Mouse (Mus musculus) hindbrain, embryonic 13.5 days (tissue): ENCODE data around the gene Atg4c. TPM values are rescaled to one million over a fixed set of nuclear protein-coding genes. Genes with fewer than 3 reads are reported as not detected.

Experiments
- ATAC-seq: fragments of 200-750 bp; cut with Nextera tagmentation; 2 replicates; pipeline ENCODE4 v1.8.0; 2017; ENCODE audit warnings: moderate TSS enrichment; ENCODE audit not compliant: low FRiP score
- H3K27ac ChIP-seq: fragments of 300-500 bp; sonication (generic); 2 replicates; pipeline ENCODE4 v1.5.1; 2015; ENCODE audit warnings: inconsistent platforms, mild to moderate bottlenecking, moderate library complexity
- H3K27me3 ChIP-seq: fragments of 300-500 bp; sonication (generic); 2 replicates; pipeline ENCODE4 v1.6.1; 2015; ENCODE audit warnings: mild to moderate bottlenecking, inconsistent platforms
- H3K36me3 ChIP-seq: fragments of 300-500 bp; sonication (generic); 2 replicates; pipeline ENCODE4 v1.6.1; 2015; ENCODE audit warnings: mild to moderate bottlenecking, inconsistent platforms
- H3K4me1 ChIP-seq: fragments of 300-500 bp; sonication (generic); replicated peaks from 2 replicates; pipeline ENCODE4 v1.6.1; 2015; ENCODE audit warnings: inconsistent platforms
- H3K4me2 ChIP-seq: fragments of 300-500 bp; sonication (generic); 2 replicates; pipeline ENCODE4 v1.6.1; 2015; ENCODE audit warnings: inconsistent platforms, mild to moderate bottlenecking, moderate library complexity
- H3K4me3 ChIP-seq: fragments of 300-500 bp; sonication (generic); 2 replicates; pipeline ENCODE4 v1.5.1; 2015; ENCODE audit warnings: mild to moderate bottlenecking, inconsistent platforms
- H3K9ac ChIP-seq: fragments of 300-500 bp; sonication (generic); 2 replicates; pipeline ENCODE4 v1.6.1; 2015; ENCODE audit warnings: mild to moderate bottlenecking, inconsistent platforms
- H3K9me3 ChIP-seq: fragments of 300-500 bp; sonication (generic); 2 replicates; pipeline ENCODE4 v1.6.1; 2016; ENCODE audit warnings: inconsistent platforms
- WGBS: fragments of 180-500 bp; shearing (Covaris S2); methylation state at CpG from one replicate; pipeline ENCODE4 v1.1.7; 2015; 5-methylcytosine and 5-hydroxymethylcytosine counted together
- polyA plus RNA-seq: library from polyadenylated mRNA; unstranded; fragments of >200 nt; fragmentation: Nextera tagmentation; extraction: Ambion mirVana; gene quantifications from 2 replicates; pipeline ENCODE4 v1.2.1, GENCODE M21; 2015

The Atg4c gene
- polyA plus RNA-seq, 1 experiment from 2014 or later, result 16.3 TPM

DNA sequence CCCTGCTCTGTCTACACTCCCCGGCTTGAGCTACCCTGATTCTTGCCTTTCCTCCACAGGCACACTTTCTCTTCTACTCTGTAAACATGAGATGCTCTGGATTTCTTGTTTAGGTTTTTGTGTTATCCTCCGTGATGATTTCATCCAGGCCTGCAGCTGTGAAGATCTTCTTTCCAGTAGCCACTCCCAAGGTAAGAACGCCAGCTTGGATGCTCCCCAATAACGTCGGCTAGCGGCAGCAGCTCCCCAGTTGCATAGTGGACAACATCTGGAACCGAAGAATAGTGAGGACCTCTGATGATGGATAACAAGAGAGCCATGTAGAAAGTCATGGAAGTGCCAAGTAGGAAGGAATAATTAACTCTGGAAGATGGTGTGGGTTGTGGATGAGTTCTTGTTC, 85.1 kb downstream of the Atg4c start:
- WGBS, result 93% methylated on average over 7 of the region's 7 CpGs
- ATAC-seq, result no peak

DNA sequence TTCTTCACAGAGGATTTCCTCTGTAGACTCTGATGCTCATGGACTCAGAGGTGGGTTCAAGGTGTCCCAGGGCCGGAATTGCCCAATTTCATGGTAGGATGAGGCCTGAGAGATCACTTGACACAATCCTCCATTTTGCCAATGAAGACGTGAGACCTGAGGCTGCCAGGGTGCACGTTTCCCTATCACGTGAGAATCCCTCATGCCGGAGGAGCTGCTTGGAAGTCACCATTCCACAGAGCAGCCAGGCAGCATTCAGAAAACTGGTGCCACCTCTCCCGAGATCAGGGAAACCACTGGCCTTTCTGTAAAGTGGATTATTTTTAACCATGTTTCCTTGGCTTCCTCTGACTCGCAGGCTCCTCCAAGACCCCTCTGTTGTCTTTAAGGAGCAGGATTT, 88.0 kb downstream of the Atg4c start:
- 90% methylated on average over 7 of the region's 7 CpGs for WGBS
- no peak overlapping the region for H3K9ac ChIP-seq
- 0 out of 2 replicates have a peak, but pooled peaks cover 4% of the 10 kb centered on the region for H3K36me3 ChIP-seq
- H3K4me3 ChIP-seq, result no peak overlapping the region
- H3K27ac ChIP-seq, result no peak overlapping the region
- no peaks in the 10 kb centered on the region for H3K4me1 ChIP-seq
- peaks cover 14% of the 10 kb centered on the region; the same call in 1 of the 2 replicates for H3K27me3 ChIP-seq
- no peaks in the 10 kb centered on the region for H3K9me3 ChIP-seq
- ATAC-seq, result no peak
- no peak overlapping the region for H3K4me2 ChIP-seq

More for the DNA sequence above, 85.1 kb downstream of the Atg4c start:
- Histone ChIP-seq H3K4me2 (no peak overlapping the region), H3K27me3 (peaks cover 17% of the 10 kb centered on the region; the same call in 1 of the 2 replicates), H3K4me1 (peaks cover 8% of the 10 kb centered on the region), H3K9ac (no peak overlapping the region), H3K36me3 (0 out of 2 replicates have a peak, but pooled peaks cover 4% of the 10 kb centered on the region), H3K9me3 (no peaks in the 10 kb centered on the region), H3K4me3 (no peak overlapping the region), H3K27ac (no peak overlapping the region)

DNA sequence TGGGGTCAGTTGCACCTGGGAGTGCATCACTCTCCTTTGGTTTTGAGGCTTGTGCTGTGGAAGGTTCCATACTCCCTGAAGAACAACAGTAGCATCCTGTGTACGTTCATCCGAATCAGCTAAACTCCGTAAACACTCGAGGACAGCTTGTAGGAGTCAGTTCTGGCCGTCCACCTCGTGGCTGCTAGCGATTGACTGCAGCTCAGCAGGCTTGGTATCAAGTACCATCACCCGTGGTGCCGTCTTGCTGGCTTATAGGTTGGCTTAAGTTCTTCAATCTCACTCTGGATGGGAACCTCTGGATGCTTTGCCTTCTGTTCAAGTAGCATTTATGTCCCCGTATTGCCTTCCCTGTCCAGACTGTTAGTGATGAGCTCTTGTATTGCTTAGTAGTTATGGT, 95.6 kb downstream of the Atg4c start:
- no peaks in the 10 kb centered on the region for H3K36me3 ChIP-seq
- no peak overlapping the region for H3K4me2 ChIP-seq
- H3K9ac ChIP-seq, result no peak overlapping the region
- H3K27ac ChIP-seq, result no peak overlapping the region
- ATAC-seq, result no peak
- H3K27me3 ChIP-seq, result peaks cover 6% of the 10 kb centered on the region; the same call in 1 of the 2 replicates
- H3K4me3 ChIP-seq, result no peak overlapping the region
- peaks cover 3% of the 10 kb centered on the region; the same call in 1 of the 2 replicates for H3K4me1 ChIP-seq
- H3K9me3 ChIP-seq, result no peaks in the 10 kb centered on the region
- WGBS, result 93% methylated on average over 10 of the region's 10 CpGs

DNA sequence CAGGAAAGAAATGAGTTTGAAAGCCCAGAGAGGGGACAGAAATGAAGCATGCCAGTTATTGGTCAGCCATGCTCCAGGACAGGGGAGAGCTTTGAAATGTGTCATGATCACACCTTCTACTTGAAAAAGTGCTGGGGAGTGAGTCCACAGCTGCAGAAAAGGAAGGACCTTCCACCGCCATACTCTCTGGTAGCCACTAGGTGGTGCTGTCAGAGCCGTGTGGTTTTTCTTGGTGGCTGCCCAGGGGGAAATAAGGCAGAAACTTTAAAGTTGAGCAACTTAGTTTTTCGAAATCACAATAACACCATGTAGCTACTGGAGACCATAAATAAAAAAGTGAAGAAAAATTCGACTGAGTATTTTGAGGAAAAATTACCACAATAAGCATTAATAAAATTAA, 104.9 kb downstream of the Atg4c start:
- Histone ChIP-seq H3K4me3 (no peak overlapping the region), H3K4me2 (no peak overlapping the region), H3K4me1 (peaks cover 21% of the 10 kb centered on the region), H3K27me3 (peaks cover 12% of the 10 kb centered on the region), H3K36me3 (no peaks in the 10 kb centered on the region), H3K9me3 (peaks cover 14% of the 10 kb centered on the region), H3K27ac (no peak overlapping the region), H3K9ac (no peak overlapping the region)
- ATAC-seq, result no peak
- 20% methylated on average over 4 of the region's 4 CpGs for WGBS

DNA sequence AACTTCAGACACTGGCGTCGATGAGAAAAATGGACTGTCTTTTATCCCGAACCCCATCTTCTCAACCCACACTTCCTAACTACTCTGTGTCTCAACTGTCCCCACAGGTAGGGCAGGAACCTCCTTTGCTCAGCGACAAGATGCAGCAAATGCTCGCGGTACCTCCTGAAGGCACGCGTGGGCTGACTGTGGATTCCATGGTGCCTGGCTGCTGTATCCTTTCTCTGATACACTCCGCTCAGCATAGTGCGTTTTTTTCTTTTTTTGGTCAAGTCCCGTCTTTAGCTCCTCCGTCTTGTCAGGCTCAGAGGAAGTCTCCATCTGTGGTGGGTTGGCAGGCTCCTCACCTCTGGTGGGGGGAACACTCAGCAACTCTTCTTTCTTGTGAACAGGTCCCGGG, 111.1 kb downstream of the Atg4c start:
- ATAC-seq, result no peak
- Histone ChIP-seq H3K27ac (no peak overlapping the region), H3K4me2 (no peak overlapping the region), H3K9ac (no peak overlapping the region), H3K9me3 (peaks cover 14% of the 10 kb centered on the region), H3K36me3 (no peaks in the 10 kb centered on the region), H3K27me3 (peaks cover 20% of the 10 kb centered on the region), H3K4me3 (no peak overlapping the region), H3K4me1 (no peaks in the 10 kb centered on the region)
- 90% methylated on average over 13 of the region's 13 CpGs for WGBS

Other genes with a start within 250 kb of the Atg4c start
- gene Angptl3, start 163.0 kb upstream of the Atg4c start, polyA plus RNA-seq, result 1.5 and 1.8 TPM in 2 replicates
- gene Dock7, start 73.0 kb upstream of the Atg4c start, polyA plus RNA-seq, result 73.6 and 84.8 TPM in 2 replicates
- gene Gm12689, start 102.0 kb downstream of the Atg4c start, polyA plus RNA-seq, result 0.43 and 0.44 TPM in 2 replicates